Mouse (Mus musculus) C2C12 (cell line): ENCODE results near the gene Igfbp5. TPM values are rescaled to one million over a fixed set of nuclear protein-coding genes. Genes with fewer than 3 reads are reported as not detected.

Experiments used
- H3K27me3 ChIP-seq: one replicate; pipeline ENCODE4 v1.6.1; 2011; ENCODE audit not compliant: control insufficient read depth, insufficient read depth, insufficient read length
- H3K36me3 ChIP-seq: one replicate; pipeline ENCODE4 v1.6.1; 2011; ENCODE audit not compliant: control insufficient read depth, insufficient read depth
- H3K4me3 ChIP-seq: one replicate; pipeline ENCODE4 v1.5.1; 2011; ENCODE audit warnings: mild to moderate bottlenecking, control low read depth; ENCODE audit not compliant: poor library complexity, insufficient read depth, severe bottlenecking
- H3K79me2 ChIP-seq: one replicate; pipeline ENCODE4 v1.6.1; 2011; ENCODE audit not compliant: control insufficient read depth, insufficient read depth
- H3K79me3 ChIP-seq: one replicate; pipeline ENCODE4 v1.6.1; 2011; ENCODE audit warnings: low read depth, control low read depth
- H3ac ChIP-seq: one replicate; pipeline ENCODE3; 2011; ENCODE audit warnings: low read depth; ENCODE audit not compliant: control insufficient read depth, insufficient read length
- CEBPB ChIP-seq: IDR thresholded peaks from one replicate; pipeline ENCODE4 v1.6.1; 2011; ENCODE audit warnings: low read depth, mild to moderate bottlenecking, control low read depth, moderate library complexity
- CTCF ChIP-seq: IDR thresholded peaks from one replicate; pipeline ENCODE4 v1.5.1; 2011; ENCODE audit not compliant: control insufficient read depth, insufficient read depth, insufficient read length
- FOSL1 ChIP-seq: IDR thresholded peaks from one replicate; pipeline ENCODE4 v1.8.0; 2011; ENCODE audit warnings: mild to moderate bottlenecking, low read length; ENCODE audit not compliant: poor library complexity, insufficient read depth, severe bottlenecking
- MAX ChIP-seq: IDR thresholded peaks from one replicate; pipeline ENCODE4 v1.6.1; 2011; ENCODE audit warnings: mild to moderate bottlenecking, control low read depth
- MYOD1 ChIP-seq: IDR thresholded peaks from one replicate; pipeline ENCODE4 v1.6.1; 2011; ENCODE audit warnings: low read depth; ENCODE audit not compliant: control insufficient read depth, insufficient read length
- MYOG ChIP-seq: IDR thresholded peaks from one replicate; pipeline ENCODE4 v1.6.1; 2011; ENCODE audit not compliant: control insufficient read depth, insufficient read length; ENCODE audit errors: extremely low read depth
- USF1 ChIP-seq: IDR thresholded peaks from one replicate; pipeline ENCODE4 v1.6.1; 2011; ENCODE audit warnings: low read depth, mild to moderate bottlenecking, control low read depth, moderate library complexity
- polyA plus RNA-seq: library from polyadenylated mRNA; unstranded; fragments of >200 nt; fragmentation: generic; extraction: Trizol; gene quantifications from one replicate; pipeline ENCODE4 v1.2.1, GENCODE M21; 2012; ENCODE audit warnings: missing spikeins

Igfbp5 gene
- polyA plus RNA-seq, 1 experiment = 62.8 TPM

GRCm38 (mm10) chr1:72819995-72820394 is 54.7 kb downstream of the Igfbp5 start:
- H3K27me3 ChIP-seq = no peaks in the 10 kb centered on the region
- no peak overlapping the region for H3ac ChIP-seq
- peaks cover under 1% of the 10 kb centered on the region for H3K79me3 ChIP-seq
- peaks cover 3% of the 10 kb centered on the region for H3K79me2 ChIP-seq
- TF ChIP-seq MYOG (no peak), USF1 (no peak), CEBPB (no peak), MAX (no peak), CTCF (no peak), MYOD1 (no peak), FOSL1 (no peak)
- no peaks in the 10 kb centered on the region for H3K36me3 ChIP-seq
- H3K4me3 ChIP-seq = no peak overlapping the region

GRCm38 (mm10) chr1:72815616-72816015 is 59.1 kb downstream of the Igfbp5 start:
- H3K36me3 ChIP-seq = no peaks in the 10 kb centered on the region
- H3K79me2 ChIP-seq = no peaks in the 10 kb centered on the region
- H3K79me3 ChIP-seq = no peaks in the 10 kb centered on the region
- H3K4me3 ChIP-seq = no peak overlapping the region
- H3ac ChIP-seq = no peak overlapping the region
- no peaks in the 10 kb centered on the region for H3K27me3 ChIP-seq
- no peak for TF ChIP-seq MYOG
- no peak for TF ChIP-seq CTCF
- no peak for TF ChIP-seq USF1
- no peak for TF ChIP-seq CEBPB
- TF ChIP-seq MAX = no peak
- TF ChIP-seq FOSL1 = no peak
- peak; percentile 18 for TF ChIP-seq MYOD1

GRCm38 (mm10) chr1:72815184-72815583 is 59.5 kb downstream of the Igfbp5 start:
- H3K79me3 ChIP-seq = no peaks in the 10 kb centered on the region
- no peak overlapping the region for H3K4me3 ChIP-seq
- H3K27me3 ChIP-seq = no peaks in the 10 kb centered on the region
- H3ac ChIP-seq = no peak overlapping the region
- TF ChIP-seq MYOD1 (peak; percentile 2), MYOG (no peak)
- no peaks in the 10 kb centered on the region for H3K36me3 ChIP-seq
- H3K79me2 ChIP-seq = no peaks in the 10 kb centered on the region

- Histone ChIP-seq H3K79me3 (no peaks in the 10 kb centered on the region), H3K36me3 (no peaks in the 10 kb centered on the region), H3ac (no peak overlapping the region), H3K27me3 (no peaks in the 10 kb centered on the region), H3K79me2 (no peaks in the 10 kb centered on the region), H3K4me3 (no peak overlapping the region)
- TF ChIP-seq CTCF (no peak), MYOG (no peak), CEBPB (no peak), MAX (no peak), MYOD1 (no peak), FOSL1 (no peak), USF1 (no peak)
Observed at GRCm38 (mm10) chr1:72813639-72814403, 60.9 kb downstream of the Igfbp5 start.

- Histone ChIP-seq H3K79me2 (no peaks in the 10 kb centered on the region), H3K27me3 (no peaks in the 10 kb centered on the region), H3ac (no peak overlapping the region), H3K36me3 (no peaks in the 10 kb centered on the region), H3K4me3 (no peak overlapping the region), H3K79me3 (no peaks in the 10 kb centered on the region)
- TF ChIP-seq MAX (no peak), FOSL1 (no peak), USF1 (no peak), CEBPB (no peak), MYOD1 (no peak), CTCF (no peak), MYOG (no peak)
Observed at GRCm38 (mm10) chr1:72813089-72813638, 61.5 kb downstream of the Igfbp5 start.
